Mouse (Mus musculus): ENCODE results near the gene Slc22a22.

DNA sequence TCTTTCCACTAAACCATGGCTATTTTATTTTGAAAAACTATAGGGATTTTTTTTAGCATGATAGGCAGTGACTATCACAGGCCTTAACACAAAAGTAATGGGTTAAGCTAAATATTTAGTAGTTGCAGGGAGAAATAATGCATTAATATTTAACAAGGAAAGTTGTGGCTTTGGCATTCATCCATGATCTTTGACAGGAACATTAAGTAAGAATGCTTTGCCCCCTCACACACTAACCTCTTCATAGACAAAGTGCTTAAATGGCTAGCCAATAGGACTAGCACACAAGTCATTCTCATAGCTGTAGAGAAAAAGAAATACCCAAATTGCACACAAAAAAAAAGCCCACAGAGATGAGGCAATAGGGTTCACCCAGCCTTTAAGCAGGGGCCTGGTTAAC is 11.4 kb downstream of the Slc22a22 start:
- no peak for TF ChIP-seq POLR2AphosphoS2 (IDR thresholded peaks at IDR 0.05; ENCODE audit: insufficient read length, low read depth)
- no peak for TF ChIP-seq POLR2A (IDR thresholded peaks at IDR 0.05; ENCODE audit: insufficient read length, low read depth)
- TF ChIP-seq CEBPB (IDR thresholded peaks at IDR 0.05; ENCODE audit: insufficient read depth, poor library complexity, severe bottlenecking) = no peak
- TF ChIP-seq MYOG (IDR thresholded peaks at IDR 0.05; ENCODE audit: control insufficient read depth in 1 of 3, insufficient read depth in 1 of 3, insufficient read length in 2 of 3, low read depth in 2 of 3) = no peak
